Mouse (Mus musculus) hindbrain, embryonic 13.5 days (tissue): ENCODE measurements around the gene Degs2. TPM values are rescaled to one million over a fixed set of nuclear protein-coding genes. Genes with fewer than 3 reads are reported as not detected.

Source experiments
- ATAC-seq: fragments of 200-750 bp; cut with Nextera tagmentation; 2 replicates; pipeline ENCODE4 v1.8.0; 2017; ENCODE audit warnings: moderate TSS enrichment; ENCODE audit not compliant: low FRiP score
- H3K27ac ChIP-seq: fragments of 300-500 bp; sonication (generic); 2 replicates; pipeline ENCODE4 v1.5.1; 2015; ENCODE audit warnings: inconsistent platforms, mild to moderate bottlenecking, moderate library complexity
- H3K27me3 ChIP-seq: fragments of 300-500 bp; sonication (generic); 2 replicates; pipeline ENCODE4 v1.6.1; 2015; ENCODE audit warnings: mild to moderate bottlenecking, inconsistent platforms
- H3K36me3 ChIP-seq: fragments of 300-500 bp; sonication (generic); 2 replicates; pipeline ENCODE4 v1.6.1; 2015; ENCODE audit warnings: mild to moderate bottlenecking, inconsistent platforms
- H3K4me1 ChIP-seq: fragments of 300-500 bp; sonication (generic); replicated peaks from 2 replicates; pipeline ENCODE4 v1.6.1; 2015; ENCODE audit warnings: inconsistent platforms
- H3K4me2 ChIP-seq: fragments of 300-500 bp; sonication (generic); 2 replicates; pipeline ENCODE4 v1.6.1; 2015; ENCODE audit warnings: inconsistent platforms, mild to moderate bottlenecking, moderate library complexity
- H3K4me3 ChIP-seq: fragments of 300-500 bp; sonication (generic); 2 replicates; pipeline ENCODE4 v1.5.1; 2015; ENCODE audit warnings: mild to moderate bottlenecking, inconsistent platforms
- H3K9ac ChIP-seq: fragments of 300-500 bp; sonication (generic); 2 replicates; pipeline ENCODE4 v1.6.1; 2015; ENCODE audit warnings: mild to moderate bottlenecking, inconsistent platforms
- H3K9me3 ChIP-seq: fragments of 300-500 bp; sonication (generic); 2 replicates; pipeline ENCODE4 v1.6.1; 2016; ENCODE audit warnings: inconsistent platforms
- WGBS: fragments of 180-500 bp; shearing (Covaris S2); methylation state at CpG from one replicate; pipeline ENCODE4 v1.1.7; 2015; 5-methylcytosine and 5-hydroxymethylcytosine counted together
- polyA plus RNA-seq: library from polyadenylated mRNA; unstranded; fragments of >200 nt; fragmentation: Nextera tagmentation; extraction: Ambion mirVana; gene quantifications from 2 replicates; pipeline ENCODE4 v1.2.1, GENCODE M21; 2015

Gene Degs2
- 2.2 and 3.6 TPM in 2 replicates for polyA plus RNA-seq

- no peak within 1 kb of the TSS for H3K27ac ChIP-seq
- H3K9me3 ChIP-seq, result no peaks in the 10 kb centered on the region
- H3K4me3 ChIP-seq, result peak within 1 kb of the TSS; percentile 27
- peak within 1 kb of the TSS; percentile 51 for H3K4me2 ChIP-seq
- H3K27me3 ChIP-seq, result peaks cover 56% of the 10 kb centered on the region
- WGBS, result 2% methylated on average over 32 of the region's 32 CpGs
- no peak for ATAC-seq
- peak within 1 kb of the TSS; percentile 53; the same call in 1 of the 2 replicates for H3K9ac ChIP-seq
- H3K4me1 ChIP-seq, result peaks cover 11% of the 10 kb centered on the region
- no peaks in the 10 kb centered on the region for H3K36me3 ChIP-seq
These were observed at the start of gene Degs2 for GRCm38 (mm10) chr12:108702185-108702584. Degs2 (minus strand) TSS chr12:108702315.

GRCm38 (mm10) chr12:108751790-108752189 lies 49.7 kb upstream of the Degs2 start:
- Histone ChIP-seq H3K4me1 (no peaks in the 10 kb centered on the region), H3K4me3 (no peak overlapping the region), H3K9me3 (no peaks in the 10 kb centered on the region), H3K9ac (no peak overlapping the region), H3K27ac (no peak overlapping the region), H3K4me2 (no peak overlapping the region), H3K27me3 (0 out of 2 replicates have a peak, but pooled peaks cover 3% of the 10 kb centered on the region), H3K36me3 (no peaks in the 10 kb centered on the region)
- ATAC-seq, result no peak
- WGBS, result 43% methylated on average over 9 of the region's 9 CpGs

DNA sequence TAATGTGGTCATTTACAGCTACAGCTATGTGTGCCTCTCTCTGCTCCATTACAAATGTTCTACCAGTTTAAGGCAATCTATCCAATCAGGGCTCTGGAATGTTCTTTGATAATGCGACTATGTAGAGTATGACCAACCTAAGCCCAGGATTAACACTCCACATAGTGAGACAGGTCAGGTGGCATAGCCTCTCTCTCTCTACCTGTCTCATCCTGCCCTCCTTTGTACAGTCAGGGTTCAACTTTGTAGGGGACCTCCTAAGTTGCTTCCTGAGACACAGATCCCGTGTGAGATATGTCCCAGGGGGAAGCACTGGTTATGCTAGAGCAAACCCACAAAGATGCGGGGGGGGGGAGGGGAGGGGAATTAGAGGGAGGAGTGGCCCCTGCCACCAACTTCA lies 48.1 kb upstream of the Degs2 start:
- H3K9me3 ChIP-seq, result no peaks in the 10 kb centered on the region
- no peaks in the 10 kb centered on the region for H3K4me1 ChIP-seq
- 77% methylated on average over 3 of the region's 3 CpGs for WGBS
- no peaks in the 10 kb centered on the region for H3K36me3 ChIP-seq
- no peak for ATAC-seq
- no peak overlapping the region for H3K4me2 ChIP-seq
- H3K27me3 ChIP-seq, result 0 out of 2 replicates have a peak, but pooled peaks cover 3% of the 10 kb centered on the region
- H3K4me3 ChIP-seq, result no peak overlapping the region
- no peak overlapping the region for H3K9ac ChIP-seq
- H3K27ac ChIP-seq, result no peak overlapping the region

GRCm38 (mm10) chr12:108749454-108749853 lies 47.3 kb upstream of the Degs2 start:
- H3K27me3 ChIP-seq, result 0 out of 2 replicates have a peak, but pooled peaks cover 3% of the 10 kb centered on the region
- no peak overlapping the region for H3K9ac ChIP-seq
- no peaks in the 10 kb centered on the region for H3K4me1 ChIP-seq
- H3K4me3 ChIP-seq, result no peak overlapping the region
- no peak overlapping the region for H3K4me2 ChIP-seq
- 89% methylated on average over 9 of the region's 9 CpGs for WGBS
- ATAC-seq, result no peak
- no peaks in the 10 kb centered on the region for H3K9me3 ChIP-seq
- no peak overlapping the region for H3K27ac ChIP-seq
- no peaks in the 10 kb centered on the region for H3K36me3 ChIP-seq

DNA sequence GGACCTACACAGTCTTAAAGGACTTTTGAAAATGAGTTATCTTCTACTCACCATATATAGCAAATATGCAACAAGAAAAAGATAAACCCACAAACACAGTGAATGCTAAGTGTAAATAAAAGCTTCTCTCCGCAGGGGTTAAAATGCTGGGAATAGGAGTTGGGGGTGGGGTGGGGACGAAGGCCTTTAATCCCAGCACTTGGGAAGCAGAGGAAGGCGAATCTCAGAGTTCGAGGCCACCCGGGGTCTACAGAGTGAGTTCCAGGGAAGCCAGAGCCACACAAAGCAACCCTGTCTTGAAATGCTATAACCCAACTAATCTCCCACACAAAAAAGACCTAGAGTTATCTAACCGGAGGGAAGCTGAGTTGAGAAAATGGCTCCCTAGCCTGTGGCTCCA lies 46.9 kb upstream of the Degs2 start:
- 76% methylated on average over 6 of the region's 6 CpGs for WGBS

GRCm38 (mm10) chr12:108745990-108746389 lies 43.9 kb upstream of the Degs2 start:
- Histone ChIP-seq H3K4me1 (no peaks in the 10 kb centered on the region), H3K9ac (no peak overlapping the region), H3K27ac (no peak overlapping the region), H3K36me3 (no peaks in the 10 kb centered on the region), H3K9me3 (no peaks in the 10 kb centered on the region), H3K27me3 (no peaks in the 10 kb centered on the region), H3K4me3 (no peak overlapping the region), H3K4me2 (no peak overlapping the region)
- ATAC-seq, result no peak

More for the DNA sequence above, 46.9 kb upstream of the Degs2 start:
- no peaks in the 10 kb centered on the region for H3K4me1 ChIP-seq
- no peak overlapping the region for H3K27ac ChIP-seq
- H3K36me3 ChIP-seq, result no peaks in the 10 kb centered on the region
- no peak overlapping the region for H3K4me3 ChIP-seq
- 0 out of 2 replicates have a peak, but pooled peaks cover 3% of the 10 kb centered on the region for H3K27me3 ChIP-seq
- ATAC-seq, result no peak
- no peaks in the 10 kb centered on the region for H3K9me3 ChIP-seq
- H3K4me2 ChIP-seq, result no peak overlapping the region
- H3K9ac ChIP-seq, result no peak overlapping the region

- WGBS, result 85% methylated on average over 4 of the region's 4 CpGs
- H3K4me1 ChIP-seq, result no peaks in the 10 kb centered on the region
These were observed 40.1 kb upstream of the Degs2 start for GRCm38 (mm10) chr12:108742241-108742640.

GRCm38 (mm10) chr12:108741472-108741871 lies 39.4 kb upstream of the Degs2 start:
- Histone ChIP-seq H3K9ac (no peak overlapping the region), H3K9me3 (no peaks in the 10 kb centered on the region), H3K27ac (no peak overlapping the region), H3K4me1 (no peaks in the 10 kb centered on the region), H3K4me2 (no peak overlapping the region), H3K36me3 (no peaks in the 10 kb centered on the region), H3K27me3 (no peaks in the 10 kb centered on the region), H3K4me3 (no peak overlapping the region)
- WGBS, result 79% methylated on average over 2 of the region's 2 CpGs
- no peak for ATAC-seq

More at GRCm38 (mm10) chr12:108742241-108742640, 40.1 kb upstream of the Degs2 start:
- ATAC-seq, result no peak
- no peak overlapping the region for H3K27ac ChIP-seq
- no peaks in the 10 kb centered on the region for H3K36me3 ChIP-seq
- no peak overlapping the region for H3K4me2 ChIP-seq
- H3K9ac ChIP-seq, result no peak overlapping the region
- H3K27me3 ChIP-seq, result no peaks in the 10 kb centered on the region
- no peaks in the 10 kb centered on the region for H3K9me3 ChIP-seq
- H3K4me3 ChIP-seq, result no peak overlapping the region

DNA sequence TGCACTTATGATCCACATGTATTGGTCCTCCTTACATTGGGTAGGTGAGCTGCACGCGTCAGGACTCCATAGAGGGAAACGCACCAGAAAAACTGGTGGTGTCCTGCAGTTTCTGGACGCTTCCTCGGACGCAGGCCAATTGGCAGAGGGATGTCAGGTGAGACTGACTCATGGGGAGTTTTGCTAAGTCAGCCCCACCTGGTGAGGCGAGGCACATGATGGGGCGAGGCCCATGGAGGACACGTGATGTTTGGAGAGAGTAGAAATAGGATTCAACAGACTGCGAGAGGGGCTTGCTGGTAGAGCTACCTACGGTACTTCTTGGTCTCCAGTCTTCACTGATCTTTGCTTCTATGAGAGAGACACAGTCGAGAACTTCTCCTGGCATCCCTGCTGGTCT lies 36.6 kb upstream of the Degs2 start:
- Histone ChIP-seq H3K4me1 (no peaks in the 10 kb centered on the region), H3K9ac (no peak overlapping the region), H3K27ac (no peak overlapping the region), H3K4me2 (no peak overlapping the region), H3K27me3 (no peaks in the 10 kb centered on the region), H3K36me3 (no peaks in the 10 kb centered on the region), H3K4me3 (no peak overlapping the region), H3K9me3 (no peaks in the 10 kb centered on the region)
- WGBS, result 95% methylated on average over 12 of the region's 12 CpGs
- no peak for ATAC-seq

DNA sequence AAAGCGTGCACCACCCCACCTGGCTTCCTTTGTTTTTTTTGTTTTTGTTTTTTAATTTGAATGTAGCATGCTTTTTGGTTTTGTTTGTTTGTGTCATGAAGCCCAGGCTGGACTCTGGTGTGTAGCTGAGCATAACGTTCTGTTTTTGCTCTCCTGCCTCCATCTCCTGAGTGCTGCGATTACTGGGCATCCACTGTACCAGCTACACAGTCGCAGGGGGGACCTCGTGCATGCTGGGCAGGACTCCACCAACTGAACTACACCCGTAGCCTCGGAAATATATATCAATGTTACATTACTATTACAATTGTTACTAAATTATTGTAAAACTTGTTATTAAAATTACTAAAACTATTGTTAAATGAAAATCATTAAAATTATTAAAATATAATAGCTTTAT lies 35.7 kb upstream of the Degs2 start:
- no peak overlapping the region for H3K4me2 ChIP-seq
- no peaks in the 10 kb centered on the region for H3K36me3 ChIP-seq
- no peak overlapping the region for H3K4me3 ChIP-seq
- no peak overlapping the region for H3K9ac ChIP-seq
- 92% methylated on average over 7 of the region's 7 CpGs for WGBS
- no peaks in the 10 kb centered on the region for H3K27me3 ChIP-seq
- no peaks in the 10 kb centered on the region for H3K4me1 ChIP-seq
- no peak for ATAC-seq
- H3K9me3 ChIP-seq, result no peaks in the 10 kb centered on the region
- no peak overlapping the region for H3K27ac ChIP-seq

DNA sequence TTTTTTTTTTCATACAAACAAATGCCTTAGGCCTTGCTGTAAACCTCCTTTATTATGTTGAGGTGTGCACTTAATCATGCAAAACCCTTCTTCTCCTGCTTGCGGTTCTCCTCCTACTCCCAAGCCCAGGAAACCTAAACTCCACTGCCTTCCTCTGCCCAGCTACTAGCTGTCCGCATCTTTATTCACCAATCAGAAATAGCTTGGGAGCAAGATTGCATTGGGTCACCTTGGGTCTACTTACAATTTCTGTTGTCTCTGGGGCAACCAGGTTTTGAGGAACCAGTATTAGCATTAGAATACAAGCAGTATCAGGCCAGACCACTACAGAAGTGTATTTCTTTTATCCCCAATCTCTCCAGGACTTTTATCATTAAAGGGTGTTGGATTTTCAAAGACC lies 32.3 kb upstream of the Degs2 start:
- WGBS, result 96% methylated on average over 2 of the region's 2 CpGs
- no peak overlapping the region for H3K27ac ChIP-seq

DNA sequence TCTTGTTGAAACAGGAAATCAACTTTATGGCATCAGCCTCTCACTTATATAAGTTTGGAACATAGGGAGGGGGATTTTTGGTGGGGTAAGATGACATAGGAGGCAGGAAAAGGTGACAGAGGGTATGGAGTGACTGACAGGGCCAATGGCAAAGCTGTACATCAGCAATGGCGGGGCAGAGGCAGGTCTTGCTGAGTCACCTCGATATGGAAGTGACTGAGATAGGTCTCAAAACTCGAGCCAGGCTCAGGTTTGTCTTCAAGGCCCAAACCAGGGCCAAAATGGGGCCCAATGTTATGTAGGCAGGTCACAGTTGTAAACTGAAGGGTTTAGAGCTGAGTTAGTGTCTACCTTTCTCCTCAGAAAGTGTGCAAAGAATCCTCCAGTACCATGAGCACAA lies 21.7 kb upstream of the Degs2 start:
- no peak for ATAC-seq
- Histone ChIP-seq H3K4me2 (no peak overlapping the region), H3K36me3 (no peaks in the 10 kb centered on the region), H3K4me3 (no peak overlapping the region), H3K4me1 (no peaks in the 10 kb centered on the region), H3K9me3 (no peaks in the 10 kb centered on the region), H3K27ac (no peak overlapping the region), H3K9ac (no peak overlapping the region), H3K27me3 (no peaks in the 10 kb centered on the region)
- WGBS, result 91% methylated on average over 3 of the region's 3 CpGs

More for the DNA sequence above, 32.3 kb upstream of the Degs2 start:
- H3K36me3 ChIP-seq, result no peaks in the 10 kb centered on the region
- no peak overlapping the region for H3K4me3 ChIP-seq
- no peak for ATAC-seq
- H3K9ac ChIP-seq, result no peak overlapping the region
- no peaks in the 10 kb centered on the region for H3K9me3 ChIP-seq
- no peaks in the 10 kb centered on the region for H3K27me3 ChIP-seq
- H3K4me2 ChIP-seq, result no peak overlapping the region
- no peaks in the 10 kb centered on the region for H3K4me1 ChIP-seq

DNA sequence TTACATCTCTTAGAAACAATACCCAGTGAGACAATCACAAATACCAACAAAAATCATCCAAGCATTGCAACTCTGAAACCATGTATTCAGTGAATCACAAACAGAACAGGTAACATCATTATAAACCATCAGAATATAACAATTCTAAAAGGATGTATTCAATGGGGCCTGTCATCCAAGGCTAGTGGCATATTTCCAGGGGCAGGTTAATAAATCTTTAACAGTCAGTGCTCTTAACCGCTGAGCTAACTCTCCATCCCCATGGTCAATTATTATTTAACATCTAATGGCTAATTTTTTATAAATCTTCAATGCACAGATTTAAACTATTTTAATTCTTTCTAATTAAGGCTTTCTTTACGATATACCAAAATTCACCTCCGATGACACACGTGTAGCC lies 20.3 kb upstream of the Degs2 start:
- ATAC-seq, result no peak
- H3K36me3 ChIP-seq, result no peaks in the 10 kb centered on the region
- no peak overlapping the region for H3K27ac ChIP-seq
- no peak overlapping the region for H3K4me2 ChIP-seq
- H3K4me3 ChIP-seq, result no peak overlapping the region
- no peaks in the 10 kb centered on the region for H3K9me3 ChIP-seq
- WGBS, result 93% methylated on average over 4 of the region's 4 CpGs
- no peaks in the 10 kb centered on the region for H3K4me1 ChIP-seq
- H3K27me3 ChIP-seq, result no peaks in the 10 kb centered on the region
- no peak overlapping the region for H3K9ac ChIP-seq
